Mouse (Mus musculus): ENCODE measurements around the gene Slc37a4. TPM values are rescaled to one million over a fixed set of nuclear protein-coding genes. Genes with fewer than 3 reads are reported as not detected.
"Not testable (repeated sequence)": the region's sequence is repeated elsewhere in the genome, so short reads cannot be mapped to it uniquely, and the experiment has no call there.

Gene Slc37a4
- total RNA-seq (2022) = 10 to 100 TPM; 30.5 to 34.1 (median 31.8) TPM

DNA sequence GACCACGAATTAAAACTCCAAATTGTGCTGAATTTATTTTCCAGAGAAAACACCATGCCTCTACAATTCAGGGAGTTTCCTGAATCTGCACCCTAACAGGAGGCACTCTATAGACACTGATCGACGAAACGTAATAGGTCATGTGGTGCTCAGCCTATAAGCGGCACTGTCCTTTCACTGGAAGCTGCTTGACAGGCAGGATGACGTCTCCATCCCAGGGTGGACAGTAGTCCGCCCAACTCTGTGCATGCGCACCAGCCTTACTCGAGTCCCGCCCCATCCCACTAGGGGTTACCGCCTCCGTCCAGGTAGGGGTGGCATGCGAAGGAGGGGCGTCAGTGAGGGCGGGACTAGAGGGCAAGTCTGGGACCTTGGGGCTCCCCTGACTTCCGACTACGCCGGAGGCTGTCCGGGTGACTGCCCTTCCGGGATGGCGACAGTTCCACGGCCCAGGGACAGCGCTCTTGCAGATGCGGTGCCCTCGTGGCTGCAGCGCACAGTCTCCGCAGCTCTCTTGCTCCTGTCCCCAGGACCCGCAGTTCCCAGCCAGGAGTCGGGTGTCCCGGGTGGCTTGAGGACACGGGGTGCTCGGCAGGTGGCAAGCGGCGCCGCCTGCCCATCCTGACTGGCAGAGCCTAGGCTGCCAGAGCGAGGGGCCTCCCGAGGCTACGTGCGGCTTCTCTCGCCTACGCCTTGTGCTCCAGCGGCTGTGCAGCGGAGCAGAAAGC lies at the start of gene Slc37a4:
Gene Slc37a4 (plus strand): TSS at position 169 of the 728 bp plus-strand sequence.
- DNase-seq (ENCODE audit: low spot score in 2 of 2) = peak; percentile 78 to 96

DNA sequence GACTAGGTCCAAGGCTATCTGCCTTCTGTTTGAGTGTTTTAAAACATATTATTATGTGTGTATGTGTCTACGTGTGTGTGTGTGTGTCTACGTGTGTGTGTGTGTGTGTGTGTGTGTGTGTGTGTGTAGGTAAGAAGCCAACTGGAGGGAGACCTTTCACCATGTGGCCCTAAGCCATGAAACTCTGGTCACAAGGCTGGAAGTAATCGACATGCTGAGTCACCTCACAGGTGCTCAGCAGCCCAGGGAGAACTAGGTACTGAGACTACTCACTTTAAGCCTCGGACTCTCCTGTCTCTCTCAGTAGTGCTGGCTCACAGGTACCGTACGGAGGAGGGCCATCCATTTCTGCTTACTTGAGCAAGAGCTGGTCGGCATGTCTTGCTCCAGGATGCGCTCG lies 49.5 kb upstream of the Slc37a4 start:
- DNase-seq (ENCODE audit: low spot score in 2 of 2) = no peak

DNA sequence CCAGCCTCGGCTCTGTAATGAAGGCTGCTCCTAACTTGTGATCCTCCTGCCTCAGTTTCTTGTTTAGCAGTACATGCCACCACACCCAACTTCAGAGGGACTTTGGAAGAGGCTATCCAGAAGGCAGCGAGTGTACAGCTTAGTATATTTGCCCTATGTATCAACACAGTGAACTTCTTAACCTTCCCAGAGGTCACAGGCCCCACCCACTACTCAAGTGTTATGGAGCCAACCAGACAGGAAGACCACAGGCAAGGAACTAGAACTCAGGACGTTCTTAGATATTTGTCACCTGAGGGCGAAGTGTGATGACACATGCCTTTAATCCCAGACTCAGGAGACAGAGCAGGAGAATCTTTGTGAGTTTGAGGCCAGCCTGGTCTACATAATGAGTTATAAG lies 49.0 kb upstream of the Slc37a4 start:
- DNase-seq (ENCODE audit: low spot score in 2 of 2) = no peak

GRCm38 (mm10) chr9:44348546-44348945 lies 48.1 kb upstream of the Slc37a4 start:
- no peak for DNase-seq (ENCODE audit: low spot score in 2 of 2)

- no peak for DNase-seq (ENCODE audit: low spot score in 2 of 2)
Observed at GRCm38 (mm10) chr9:44351396-44351795, 45.3 kb upstream of the Slc37a4 start.

GRCm38 (mm10) chr9:44352337-44352736 lies 44.3 kb upstream of the Slc37a4 start:
- no peak for DNase-seq (ENCODE audit: low spot score in 2 of 2)

GRCm38 (mm10) chr9:44353142-44353541 lies 43.5 kb upstream of the Slc37a4 start:
- no peak for DNase-seq (ENCODE audit: low spot score in 2 of 2)

DNA sequence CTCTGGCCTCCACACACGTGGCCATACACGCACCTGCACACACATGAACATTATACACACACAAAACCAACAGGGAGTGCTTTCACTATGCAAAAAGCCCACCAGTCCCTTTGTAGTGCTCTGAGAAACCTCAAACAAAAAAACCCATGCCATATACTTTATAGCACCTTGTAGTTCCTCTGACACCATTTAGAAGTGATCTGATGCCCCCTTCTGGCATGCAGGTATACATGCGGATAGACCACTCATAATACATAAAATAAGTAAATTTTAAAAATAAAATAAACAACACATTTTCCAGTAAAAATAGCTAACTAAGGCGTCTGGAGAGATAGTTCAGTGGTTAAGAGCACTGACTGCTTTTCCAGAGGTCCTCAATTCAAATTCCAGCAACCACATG lies 39.4 kb upstream of the Slc37a4 start:
- no peak for DNase-seq (ENCODE audit: low spot score in 2 of 2)

GRCm38 (mm10) chr9:44361190-44361917 lies 35.3 kb upstream of the Slc37a4 start, which contains the start of gene Vps11:
Gene Vps11, minus strand, starts transcription at chr9:44361670.
- peak; percentile 89 to 91 for DNase-seq (ENCODE audit: low spot score in 2 of 2)

- DNase-seq (ENCODE audit: low spot score in 2 of 2) = not testable (repeated sequence)
Observed at GRCm38 (mm10) chr9:44361931-44362330, 34.7 kb upstream of the Slc37a4 start.

- no peak for DNase-seq (ENCODE audit: low spot score in 2 of 2)
Observed at GRCm38 (mm10) chr9:44364480-44364879, 32.2 kb upstream of the Slc37a4 start.

DNA sequence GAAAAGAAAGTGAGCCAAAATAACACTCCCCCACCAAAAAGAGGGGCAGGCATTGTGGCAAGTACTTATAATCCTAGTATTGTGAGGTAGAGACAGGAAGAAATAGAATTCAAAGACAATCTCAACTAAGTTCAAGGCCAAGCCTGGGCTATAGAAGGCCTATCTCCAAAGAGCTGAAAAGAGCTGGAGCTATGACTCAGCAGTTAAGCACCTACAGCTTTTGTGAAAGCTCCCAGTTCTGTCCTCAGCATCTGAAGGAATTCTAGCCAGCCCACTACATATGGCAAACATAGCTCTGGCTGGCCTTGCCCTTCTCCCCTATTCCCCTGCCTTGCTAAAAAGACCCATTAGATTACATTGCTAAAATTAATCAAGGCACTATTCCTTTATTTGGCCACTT lies 23.3 kb upstream of the Slc37a4 start:
- DNase-seq (ENCODE audit: low spot score in 2 of 2) = no peak

DNA sequence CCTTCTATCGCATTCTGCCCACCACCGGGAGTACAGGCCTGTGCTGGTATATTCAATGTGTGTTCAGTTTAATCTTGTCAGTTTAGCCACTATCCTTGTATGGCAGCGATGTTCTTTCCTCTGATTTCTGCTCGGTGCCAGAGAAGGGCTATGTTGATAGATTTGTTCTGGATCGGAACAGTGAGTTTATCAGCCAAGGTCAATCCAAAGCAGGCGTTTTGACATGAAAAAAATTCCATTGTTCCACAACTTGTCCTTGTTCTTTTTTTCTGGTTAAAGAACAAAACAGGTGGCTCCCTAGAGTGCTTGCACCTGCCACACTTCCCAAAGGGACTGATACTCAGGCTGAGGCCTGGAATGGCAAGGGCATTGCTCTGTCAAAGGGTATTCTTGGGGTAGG lies 20.5 kb upstream of the Slc37a4 start:
- no peak for DNase-seq (ENCODE audit: low spot score in 2 of 2)

DNA sequence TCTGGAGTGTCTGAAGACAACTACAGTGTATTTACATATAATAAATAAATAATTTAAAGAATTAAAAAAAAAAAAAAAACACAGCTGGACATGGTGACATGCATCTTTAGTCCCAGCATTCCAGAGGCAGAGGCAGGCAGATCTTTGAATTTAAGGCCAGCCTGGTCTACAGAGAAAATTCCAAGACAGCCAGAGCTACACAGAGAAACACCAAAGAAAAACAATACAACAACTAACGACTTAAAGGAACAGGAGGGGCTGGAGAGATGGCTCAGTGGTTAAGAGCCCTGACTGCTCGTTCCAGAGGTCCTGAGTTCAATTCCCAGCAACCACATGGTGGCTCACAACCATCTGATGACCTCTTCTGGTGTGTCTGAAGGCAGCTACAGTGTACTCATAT lies 19.3 kb upstream of the Slc37a4 start:
- DNase-seq (ENCODE audit: low spot score in 2 of 2) = not testable (repeated sequence)

DNA sequence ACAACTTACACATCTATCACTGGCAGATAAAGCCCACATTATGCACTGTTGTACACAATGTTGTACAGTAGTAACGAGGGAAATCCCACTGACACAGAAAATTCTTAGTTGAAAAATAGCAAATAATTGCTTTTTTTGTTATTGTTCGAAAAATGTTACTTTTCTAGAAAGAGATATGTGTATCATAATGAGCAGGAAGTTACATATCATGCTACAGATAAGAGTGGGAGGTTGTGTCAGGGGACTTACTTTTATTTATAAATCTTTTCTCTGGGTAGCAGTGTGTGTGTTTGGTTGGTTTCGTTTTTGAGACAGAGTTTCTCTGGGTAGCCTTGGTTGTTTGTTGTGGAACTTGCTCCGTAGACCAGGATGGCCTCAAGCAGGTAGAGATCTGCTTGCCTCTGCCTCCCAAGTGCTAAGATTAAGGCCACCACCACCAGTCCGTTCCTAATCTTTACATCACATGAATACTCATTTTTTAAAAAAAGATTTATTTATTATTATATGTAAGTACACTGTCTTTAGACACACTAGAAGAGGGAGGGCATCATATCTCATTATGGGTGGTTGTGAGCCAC lies 18.4 kb upstream of the Slc37a4 start:
- DNase-seq (ENCODE audit: low spot score in 2 of 2) = no peak

- peak; percentile 98 for DNase-seq (ENCODE audit: low spot score in 2 of 2)
Observed at GRCm38 (mm10) chr9:44379054-44379834, 17.4 kb upstream of the Slc37a4 start, which contains the start of gene Hyou1. Gene Hyou1, plus strand, starts transcription at chr9:44379490.

- peak in 1 of 2 experiments; percentile 33 for DNase-seq (ENCODE audit: low spot score in 2 of 2)
Observed at GRCm38 (mm10) chr9:44379862-44380261, 16.8 kb upstream of the Slc37a4 start.

DNA sequence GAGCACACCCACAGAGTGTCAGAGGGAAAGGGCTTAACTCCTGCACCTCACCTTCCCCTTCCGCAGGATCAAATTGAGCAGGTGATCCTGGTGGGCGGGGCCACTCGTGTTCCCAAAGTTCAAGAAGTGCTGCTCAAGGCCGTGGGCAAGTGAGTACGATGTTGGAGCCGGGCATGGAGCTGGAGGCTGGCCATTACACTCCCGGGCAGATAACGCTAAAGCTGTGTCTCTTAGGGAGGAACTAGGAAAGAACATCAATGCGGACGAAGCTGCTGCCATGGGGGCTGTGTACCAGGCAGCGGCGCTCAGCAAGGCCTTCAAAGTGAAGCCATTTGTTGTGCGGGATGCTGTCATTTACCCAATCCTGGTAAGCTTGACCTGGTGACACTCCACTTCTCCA lies 12.1 kb upstream of the Slc37a4 start:
- no peak for DNase-seq (ENCODE audit: low spot score in 2 of 2)

DNA sequence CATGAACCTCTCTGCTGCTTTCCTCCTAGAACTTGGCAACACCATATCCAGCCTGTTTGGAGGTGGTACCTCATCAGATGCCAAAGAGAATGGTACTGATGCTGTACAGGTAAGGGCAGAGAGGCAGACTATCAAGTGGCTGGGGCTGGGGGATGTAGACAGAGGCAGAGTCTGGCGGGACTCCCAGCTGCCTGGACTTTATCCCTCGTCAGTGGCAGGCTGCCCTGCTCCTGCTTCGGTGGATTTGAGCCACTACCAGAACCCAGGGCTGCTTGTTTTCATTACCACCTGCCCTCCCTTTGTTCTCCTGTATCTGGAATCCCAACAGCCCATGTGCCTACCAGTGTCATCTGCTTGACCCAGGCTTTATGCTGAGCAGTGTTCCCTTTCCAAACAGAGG lies 9.4 kb upstream of the Slc37a4 start:
- DNase-seq (ENCODE audit: low spot score in 2 of 2) = no peak

GRCm38 (mm10) chr9:44389273-44389672 lies 7.4 kb upstream of the Slc37a4 start:
- no peak for DNase-seq (ENCODE audit: low spot score in 2 of 2)

GRCm38 (mm10) chr9:44391466-44391865 lies 5.2 kb upstream of the Slc37a4 start:
- DNase-seq (ENCODE audit: low spot score in 2 of 2) = peak in 1 of 2 experiments; percentile 31
